Mouse (Mus musculus) liver, embryonic 16.5 days (tissue): ENCODE results near the gene Foxo6. TPM values are rescaled to one million over a fixed set of nuclear protein-coding genes. Genes with fewer than 3 reads are reported as not detected.

Experiments
- ATAC-seq: fragments of 200-750 bp; cut with Nextera tagmentation; 2 replicates; pipeline ENCODE4 v1.8.0; 2017; ENCODE audit warnings: low read depth, mild to moderate bottlenecking, moderate number of reproducible peaks, moderate library complexity
- H3K27ac ChIP-seq: fragments of 300-500 bp; sonication (generic); 2 replicates; pipeline ENCODE4 v1.5.1; 2014; ENCODE audit warnings: mild to moderate bottlenecking, low read length
- H3K27me3 ChIP-seq: fragments of 300-500 bp; sonication (generic); 2 replicates; pipeline ENCODE4 v1.6.1; 2014; ENCODE audit warnings: low read depth, low read length, mixed read lengths; ENCODE audit not compliant: control insufficient read depth, insufficient read depth
- H3K36me3 ChIP-seq: fragments of 300-500 bp; sonication (generic); 2 replicates; pipeline ENCODE4 v1.6.1; 2014; ENCODE audit warnings: mild to moderate bottlenecking; ENCODE audit not compliant: control insufficient read depth, insufficient read depth
- H3K4me1 ChIP-seq: fragments of 300-500 bp; sonication (generic); 2 replicates; pipeline ENCODE4 v1.6.1; 2014; ENCODE audit warnings: low read depth, low read length, mixed read lengths; ENCODE audit not compliant: control insufficient read depth
- H3K4me2 ChIP-seq: fragments of 300-500 bp; sonication (generic); 2 replicates; pipeline ENCODE4 v1.6.1; 2014; ENCODE audit warnings: low read depth, low read length, mixed read lengths
- H3K4me3 ChIP-seq: fragments of 300-500 bp; sonication (generic); 2 replicates; pipeline ENCODE4 v1.5.1; 2014; ENCODE audit warnings: low read depth, mild to moderate bottlenecking, low read length
- H3K9ac ChIP-seq: fragments of 300-500 bp; sonication (generic); 2 replicates; pipeline ENCODE4 v1.6.1; 2014; ENCODE audit warnings: low read depth, low read length
- H3K9me3 ChIP-seq: fragments of 300-500 bp; sonication (generic); replicated peaks from 2 replicates; pipeline ENCODE4 v1.6.1; 2016; ENCODE audit warnings: low read length; ENCODE audit not compliant: control insufficient read depth
- WGBS: fragments of 180-500 bp; shearing (Covaris S2); extraction: QIAGEN DNeasy Blood & Tissue Kit; methylation state at CpG from one replicate; pipeline ENCODE4 v1.1.7; 2014; ENCODE audit not compliant: insufficient replicate concordance; 5-methylcytosine and 5-hydroxymethylcytosine counted together
- polyA plus RNA-seq: library from polyadenylated mRNA; unstranded; fragments of >200 nt; fragmentation: Nextera tagmentation; extraction: Ambion mirVana; gene quantifications from 2 replicates; pipeline ENCODE4 v1.2.1, GENCODE M21; 2015

The Foxo6 gene
- polyA plus RNA-seq, 1 experiment from 2014 or later, result not detected

DNA sequence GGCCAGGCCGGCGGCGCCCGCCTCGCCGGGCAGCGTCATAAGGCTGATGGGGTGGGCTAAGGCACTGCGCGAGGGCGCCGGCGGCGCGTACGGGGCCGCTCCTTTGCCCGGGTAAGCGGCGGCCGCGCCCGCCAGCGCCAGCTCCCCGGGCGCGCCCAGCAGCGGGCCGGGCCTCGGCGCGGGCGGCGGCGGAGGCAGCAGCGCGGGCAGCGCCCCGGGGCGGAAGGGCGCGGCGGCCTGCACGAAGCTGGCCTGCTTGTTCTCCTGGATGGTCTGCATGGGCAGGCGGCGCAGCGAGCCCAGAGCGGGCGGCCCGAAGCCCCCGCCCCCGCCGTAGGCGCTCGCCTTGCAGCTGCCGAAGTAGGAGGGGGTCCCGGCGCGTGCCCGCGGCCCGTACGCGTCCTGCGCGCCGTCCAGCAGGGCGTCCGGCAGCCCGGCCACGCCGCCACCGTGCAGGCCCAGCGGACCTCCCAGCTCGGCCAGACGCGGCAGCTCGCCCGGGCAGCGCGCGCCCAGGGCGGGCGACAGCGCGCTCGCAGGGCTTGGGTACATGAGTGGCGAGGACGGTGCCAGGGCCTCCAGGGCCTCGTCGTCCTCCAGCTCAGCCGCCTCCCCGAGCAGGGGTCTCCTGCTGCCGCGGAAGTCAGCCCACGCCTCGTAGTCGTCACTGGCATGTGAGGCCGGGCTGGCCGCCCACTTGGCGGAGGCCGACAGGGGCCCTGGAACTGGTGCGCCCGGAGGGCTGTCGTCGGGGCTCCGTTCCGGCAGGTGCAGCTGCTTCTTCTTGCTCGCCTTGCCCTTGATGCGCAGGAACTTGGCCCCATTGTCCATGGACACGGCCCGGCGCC is 18.7 kb downstream of the Foxo6 start:
- 2% methylated on average over 106 of the region's 112 CpGs for WGBS
- Histone ChIP-seq H3K36me3 (no peaks in the 10 kb centered on the region), H3K27me3 (peaks cover 60% of the 10 kb centered on the region), H3K4me1 (no peaks in the 10 kb centered on the region), H3K4me3 (peak overlapping the region; percentile 19; the same call in 1 of the 2 replicates), H3K9me3 (no peaks in the 10 kb centered on the region), H3K9ac (no peak overlapping the region), H3K4me2 (peak overlapping the region; percentile 34), H3K27ac (no peak overlapping the region)
- ATAC-seq, result no peak

DNA sequence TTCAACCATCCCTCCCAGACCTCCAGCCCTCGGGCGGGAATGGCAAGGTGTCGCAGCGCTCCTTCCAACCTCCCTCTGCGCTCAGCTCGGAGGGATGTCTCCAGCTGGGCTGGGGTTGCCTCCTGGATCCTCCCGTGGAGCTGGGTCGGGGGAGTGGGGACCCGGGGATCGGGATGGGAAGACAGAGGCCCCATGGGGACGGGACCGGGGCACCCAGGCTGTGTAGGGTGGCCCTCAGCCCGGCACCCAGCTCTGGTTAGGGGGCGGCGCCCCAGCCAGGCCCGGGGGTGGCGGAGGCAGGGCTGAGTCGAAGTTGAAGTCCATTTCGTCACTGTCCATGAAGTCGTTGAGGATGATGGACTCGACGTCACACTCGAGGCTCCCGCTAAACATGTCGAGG is 19.5 kb downstream of the Foxo6 start:
- ATAC-seq, result no peak
- 9% methylated on average over 25 of the region's 25 CpGs for WGBS
- Histone ChIP-seq H3K9ac (no peak overlapping the region), H3K4me3 (no peak overlapping the region; the same call in 1 of the 2 replicates), H3K4me2 (0 out of 2 replicates have a peak overlapping the region, but pooled peaks have one; percentile 34), H3K4me1 (no peaks in the 10 kb centered on the region), H3K9me3 (no peaks in the 10 kb centered on the region), H3K27me3 (peaks cover 60% of the 10 kb centered on the region), H3K36me3 (no peaks in the 10 kb centered on the region), H3K27ac (no peak overlapping the region)

DNA sequence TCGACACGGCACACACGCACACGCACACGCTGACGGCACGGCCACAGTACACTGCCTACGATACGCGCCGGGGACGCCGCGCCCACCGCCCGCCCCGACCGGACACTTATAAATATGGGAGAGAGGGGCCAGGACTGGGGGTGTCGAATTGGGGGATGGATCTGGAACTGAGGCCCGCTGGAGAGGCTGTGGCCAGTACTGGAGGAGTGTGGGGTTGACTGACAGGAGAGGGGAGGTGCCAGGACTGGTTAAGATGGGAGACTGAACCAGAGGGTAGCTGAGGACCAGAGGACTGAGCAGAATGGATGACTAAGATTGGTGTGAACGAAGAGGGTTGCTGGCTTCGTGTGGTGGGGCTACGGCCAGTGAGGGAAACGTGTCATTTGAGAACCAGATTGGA is 20.0 kb downstream of the Foxo6 start:
- no peak overlapping the region for H3K9ac ChIP-seq
- no peaks in the 10 kb centered on the region for H3K9me3 ChIP-seq
- no peak overlapping the region for H3K4me2 ChIP-seq
- H3K36me3 ChIP-seq, result no peaks in the 10 kb centered on the region
- no peaks in the 10 kb centered on the region for H3K4me1 ChIP-seq
- H3K27ac ChIP-seq, result no peak overlapping the region
- H3K4me3 ChIP-seq, result no peak overlapping the region
- peaks cover 60% of the 10 kb centered on the region for H3K27me3 ChIP-seq
- 28% methylated on average over 24 of the region's 24 CpGs for WGBS
- no peak for ATAC-seq

DNA sequence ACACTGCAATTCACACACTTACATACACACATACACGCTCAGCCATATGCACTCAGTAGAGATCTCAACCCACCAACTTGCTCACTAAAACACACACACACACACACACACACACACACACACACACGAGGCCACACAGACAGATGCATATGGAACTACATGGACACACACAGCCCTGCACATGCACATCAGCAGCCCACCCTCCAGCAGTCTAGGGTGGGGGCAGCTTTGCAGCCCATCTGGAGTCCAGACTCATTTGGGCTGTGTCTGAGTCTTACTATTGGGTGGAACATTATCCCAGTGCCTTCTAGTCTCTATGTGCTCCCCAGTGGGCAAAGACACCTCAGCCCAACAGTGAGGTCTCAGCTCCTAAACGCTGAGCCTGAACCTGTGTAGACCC is 23.0 kb downstream of the Foxo6 start:
- Histone ChIP-seq H3K4me1 (no peaks in the 10 kb centered on the region), H3K27me3 (peaks cover 40% of the 10 kb centered on the region), H3K4me3 (no peak overlapping the region), H3K27ac (no peak overlapping the region), H3K9ac (no peak overlapping the region), H3K4me2 (no peak overlapping the region), H3K36me3 (no peaks in the 10 kb centered on the region), H3K9me3 (no peaks in the 10 kb centered on the region)
- WGBS, result 42% methylated on average over 3 of the region's 3 CpGs
- no peak for ATAC-seq

DNA sequence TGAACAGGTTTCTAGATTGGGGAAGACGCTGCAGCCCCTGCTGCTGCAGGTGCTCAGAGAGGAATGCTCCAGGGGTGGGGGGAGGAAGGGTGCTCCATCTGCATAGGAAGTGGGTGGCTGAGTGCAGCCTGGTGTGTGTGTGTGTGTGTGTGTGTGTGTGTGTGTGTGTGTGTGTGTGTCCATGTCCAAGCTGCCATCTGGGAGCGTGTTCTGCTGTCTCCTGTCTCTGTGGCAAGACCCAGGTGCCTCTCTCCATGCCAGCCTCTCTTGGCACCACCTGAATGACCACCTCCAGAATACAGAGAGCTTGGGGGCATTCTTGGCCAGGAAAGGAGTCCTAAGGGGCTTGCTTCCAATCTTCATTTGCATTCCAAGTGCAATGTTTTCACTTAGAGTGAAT is 24.4 kb downstream of the Foxo6 start:
- Histone ChIP-seq H3K9me3 (no peaks in the 10 kb centered on the region), H3K4me2 (no peak overlapping the region), H3K36me3 (no peaks in the 10 kb centered on the region), H3K27ac (no peak overlapping the region), H3K4me3 (no peak overlapping the region), H3K27me3 (peaks cover 26% of the 10 kb centered on the region), H3K4me1 (no peaks in the 10 kb centered on the region), H3K9ac (no peak overlapping the region)
- WGBS, result 17% methylated on average over 2 of the region's 2 CpGs
- no peak for ATAC-seq

DNA sequence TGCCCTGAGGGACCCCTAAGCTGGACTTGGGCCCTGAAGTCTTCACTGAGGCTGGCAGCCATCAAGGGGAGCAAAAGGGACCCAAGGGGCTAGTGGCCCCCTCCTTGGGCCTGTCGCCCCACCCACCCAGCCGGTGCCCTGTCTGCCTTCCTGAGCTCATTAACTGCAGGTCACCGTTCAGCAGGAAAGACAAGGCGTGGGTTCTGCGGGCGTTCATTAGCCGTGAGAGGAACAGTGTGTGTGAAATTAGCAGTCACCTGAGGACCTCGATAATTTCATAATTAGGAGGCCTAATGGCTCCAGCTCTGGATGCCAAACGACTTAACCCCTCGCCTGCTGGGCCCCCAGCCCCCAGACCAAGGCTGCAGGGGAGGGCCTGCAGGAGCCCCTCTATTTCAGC is 24.9 kb downstream of the Foxo6 start:
- H3K27me3 ChIP-seq, result peaks cover 21% of the 10 kb centered on the region
- no peaks in the 10 kb centered on the region for H3K4me1 ChIP-seq
- ATAC-seq, result no peak
- no peak overlapping the region for H3K4me3 ChIP-seq
- WGBS, result 31% methylated on average over 10 of the region's 10 CpGs
- H3K27ac ChIP-seq, result no peak overlapping the region
- no peak overlapping the region for H3K9ac ChIP-seq
- H3K36me3 ChIP-seq, result no peaks in the 10 kb centered on the region
- no peaks in the 10 kb centered on the region for H3K9me3 ChIP-seq
- H3K4me2 ChIP-seq, result no peak overlapping the region

DNA sequence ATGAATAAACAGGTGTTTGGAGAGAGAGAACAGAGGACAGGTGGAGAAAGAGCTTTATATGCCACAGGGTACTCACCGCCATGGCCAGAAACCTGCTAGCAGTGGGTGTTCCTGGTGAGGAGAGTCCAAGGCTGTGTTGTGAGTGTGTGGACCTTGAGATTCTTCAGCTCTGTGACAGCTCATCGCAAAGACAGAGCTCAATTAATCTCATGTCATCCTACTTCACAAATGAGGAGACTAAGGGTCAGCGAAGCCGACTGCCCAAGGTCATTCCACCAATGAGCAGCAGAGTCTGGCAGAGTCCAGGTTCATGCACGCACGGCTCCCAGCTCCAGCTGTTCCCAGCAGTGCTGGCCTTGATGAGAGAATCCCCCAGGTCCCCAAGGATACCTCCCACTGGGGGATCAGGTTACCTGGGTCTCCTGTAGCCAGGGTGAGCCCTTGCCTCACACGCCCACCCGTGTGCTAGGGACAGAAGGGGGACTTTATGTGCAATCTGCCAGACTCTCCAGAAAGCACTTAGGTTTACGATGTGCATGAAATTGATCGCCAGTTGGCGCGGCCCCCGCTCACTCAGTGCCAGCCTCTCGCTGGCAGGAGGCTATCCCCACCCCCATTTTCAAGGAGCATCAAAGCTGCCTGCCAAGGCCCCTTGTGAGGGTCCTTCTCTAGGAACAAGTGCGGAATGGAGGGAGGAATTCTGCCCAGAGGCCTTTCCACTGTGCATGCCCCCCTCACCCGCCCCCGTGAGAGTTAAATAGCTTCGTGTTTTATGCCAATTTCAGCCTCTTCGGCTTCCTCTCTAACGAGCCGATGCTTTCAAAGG is 27.6 kb downstream of the Foxo6 start:
- Histone ChIP-seq H3K4me3 (no peak overlapping the region), H3K36me3 (no peaks in the 10 kb centered on the region), H3K4me1 (no peaks in the 10 kb centered on the region), H3K9me3 (no peaks in the 10 kb centered on the region), H3K9ac (no peak overlapping the region), H3K4me2 (no peak overlapping the region), H3K27me3 (peaks cover 2% of the 10 kb centered on the region; the same call in 1 of the 2 replicates), H3K27ac (no peak overlapping the region)
- ATAC-seq, result no peak
- WGBS, result 47% methylated on average over 21 of the region's 21 CpGs

DNA sequence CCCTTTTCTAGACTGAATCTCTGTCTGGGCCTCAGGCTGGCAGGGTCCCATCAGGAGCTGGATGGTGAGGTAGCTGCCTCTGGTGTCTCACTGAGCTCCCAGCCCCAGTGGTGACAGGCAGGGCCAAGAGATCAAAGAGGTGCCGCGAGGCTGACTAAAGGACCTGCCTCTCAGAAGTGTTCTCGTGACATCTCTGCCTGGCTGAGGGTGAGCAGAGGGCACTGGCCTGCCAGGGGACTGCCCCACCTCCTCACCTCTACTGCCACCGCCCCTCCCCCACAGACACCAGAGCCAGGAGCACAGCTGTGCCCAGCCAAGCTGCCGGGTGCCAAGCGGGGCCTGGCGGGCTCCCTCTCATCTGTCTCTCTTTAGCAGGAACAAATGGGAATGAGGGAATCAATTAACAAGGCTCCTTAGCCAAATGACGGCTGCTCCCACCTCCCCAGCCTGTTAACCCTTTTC is 38.3 kb downstream of the Foxo6 start:
- WGBS, result 33% methylated on average over 8 of the region's 8 CpGs
- H3K9ac ChIP-seq, result no peak overlapping the region
- H3K4me2 ChIP-seq, result no peak overlapping the region
- H3K27ac ChIP-seq, result no peak overlapping the region
- ATAC-seq, result no peak
- H3K36me3 ChIP-seq, result no peaks in the 10 kb centered on the region
- H3K4me3 ChIP-seq, result no peak overlapping the region
- H3K4me1 ChIP-seq, result no peaks in the 10 kb centered on the region
- H3K27me3 ChIP-seq, result peaks cover 5% of the 10 kb centered on the region; the same call in 1 of the 2 replicates
- H3K9me3 ChIP-seq, result no peaks in the 10 kb centered on the region

DNA sequence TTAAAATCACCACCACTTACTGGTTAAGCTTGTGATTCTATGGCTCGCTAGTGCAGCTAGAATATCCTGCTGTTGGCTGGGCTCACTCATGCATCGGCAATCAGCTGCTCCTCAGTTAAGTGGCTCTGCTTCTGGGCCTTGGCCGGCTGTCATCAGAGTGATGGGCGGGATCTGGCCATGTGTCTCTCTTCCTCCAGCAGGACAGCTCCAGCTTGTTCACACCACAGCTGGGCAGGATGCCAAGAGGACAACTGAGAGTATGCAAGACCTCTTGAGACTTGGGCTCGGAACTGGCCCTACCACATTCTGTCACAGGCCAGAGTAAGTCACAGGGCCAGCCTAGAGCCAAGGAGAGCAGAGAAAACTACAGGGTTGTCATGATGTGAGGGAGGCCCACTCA is 39.7 kb downstream of the Foxo6 start:
- H3K9ac ChIP-seq, result no peak overlapping the region
- no peaks in the 10 kb centered on the region for H3K9me3 ChIP-seq
- H3K4me1 ChIP-seq, result no peaks in the 10 kb centered on the region
- H3K36me3 ChIP-seq, result no peaks in the 10 kb centered on the region
- no peak overlapping the region for H3K4me2 ChIP-seq
- 46% methylated on average over 5 of the region's 5 CpGs for WGBS
- H3K27ac ChIP-seq, result no peak overlapping the region
- H3K27me3 ChIP-seq, result peaks cover 2% of the 10 kb centered on the region; the same call in 1 of the 2 replicates
- H3K4me3 ChIP-seq, result no peak overlapping the region
- ATAC-seq, result no peak
